Mouse (Mus musculus) thymus, postnatal 10 days (tissue): Measurements from ENCODE around the gene Arid4a.

ENCODE experiments used
- DNase-seq, 2 experiments: peaks; one replicate each; pipeline ENCODE4 v3.0.0; 2021; ENCODE audit warnings: low spot score in 2 of 2

Arid4a gene

DNA sequence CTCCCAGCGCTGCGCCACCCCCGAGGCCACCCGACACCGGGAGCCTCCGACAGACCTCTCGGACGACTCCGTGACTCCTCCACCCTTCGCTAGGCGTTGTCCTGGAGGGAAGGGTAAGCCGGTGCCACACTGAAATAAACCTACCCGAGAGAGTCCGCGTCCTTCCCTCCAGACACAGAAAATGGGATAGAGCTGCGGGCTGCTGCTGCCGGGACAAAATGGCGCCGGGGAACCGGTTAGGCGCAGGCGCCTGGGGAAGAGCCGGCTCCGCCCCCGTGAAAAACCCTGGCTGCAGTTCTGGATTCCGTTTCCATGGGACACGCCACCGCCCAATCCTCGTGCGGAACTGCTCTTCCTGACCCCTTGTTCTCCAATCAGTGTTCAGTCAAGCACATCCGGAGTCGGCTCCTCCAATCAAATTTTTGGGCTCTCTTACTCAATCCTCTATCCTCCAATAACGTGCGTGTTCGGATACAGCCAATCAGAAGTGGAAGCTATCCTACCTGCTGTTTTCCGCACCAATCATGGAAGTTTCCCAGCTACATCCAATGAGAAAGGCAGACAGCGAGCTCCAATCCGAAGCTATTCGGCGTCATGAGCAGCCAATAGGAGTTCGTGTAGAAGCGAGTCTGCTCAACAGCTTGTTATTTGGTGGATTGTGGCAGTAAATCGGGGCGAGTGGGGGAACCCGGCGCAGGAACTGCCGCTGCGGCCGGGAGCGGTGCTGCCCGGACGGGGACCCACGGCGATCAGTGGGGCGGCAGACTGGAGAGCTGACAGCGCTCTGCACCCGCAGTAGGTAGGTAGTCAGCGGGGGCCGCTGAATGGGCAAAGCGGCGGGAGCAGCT, at the start of gene Arid4a:
Gene Arid4a (plus strand): TSS at position 628 of the 848 bp plus-strand sequence.
- DNase-seq, result peak; percentile 93 to 97

DNA sequence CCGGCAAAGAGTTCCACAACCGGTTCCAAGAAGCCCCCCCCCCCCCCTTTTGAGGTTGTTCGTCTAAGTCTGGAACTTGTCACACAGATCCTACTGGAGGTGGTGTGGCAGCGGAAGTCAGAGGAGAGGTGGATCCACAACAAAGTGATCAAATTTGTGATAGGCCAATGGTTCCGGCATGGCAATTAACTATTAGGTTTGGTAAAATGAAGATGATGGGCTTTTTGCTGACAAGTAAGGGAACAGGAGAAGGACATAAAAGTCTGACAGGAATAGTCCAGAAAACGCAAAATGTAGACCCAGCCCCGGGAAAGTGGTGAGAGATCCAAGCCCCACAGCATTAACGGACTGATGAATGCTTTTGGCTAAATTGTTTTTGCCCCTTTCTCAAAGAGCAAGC, 48.2 kb upstream of the Arid4a start:
- DNase-seq, result no peak

DNA sequence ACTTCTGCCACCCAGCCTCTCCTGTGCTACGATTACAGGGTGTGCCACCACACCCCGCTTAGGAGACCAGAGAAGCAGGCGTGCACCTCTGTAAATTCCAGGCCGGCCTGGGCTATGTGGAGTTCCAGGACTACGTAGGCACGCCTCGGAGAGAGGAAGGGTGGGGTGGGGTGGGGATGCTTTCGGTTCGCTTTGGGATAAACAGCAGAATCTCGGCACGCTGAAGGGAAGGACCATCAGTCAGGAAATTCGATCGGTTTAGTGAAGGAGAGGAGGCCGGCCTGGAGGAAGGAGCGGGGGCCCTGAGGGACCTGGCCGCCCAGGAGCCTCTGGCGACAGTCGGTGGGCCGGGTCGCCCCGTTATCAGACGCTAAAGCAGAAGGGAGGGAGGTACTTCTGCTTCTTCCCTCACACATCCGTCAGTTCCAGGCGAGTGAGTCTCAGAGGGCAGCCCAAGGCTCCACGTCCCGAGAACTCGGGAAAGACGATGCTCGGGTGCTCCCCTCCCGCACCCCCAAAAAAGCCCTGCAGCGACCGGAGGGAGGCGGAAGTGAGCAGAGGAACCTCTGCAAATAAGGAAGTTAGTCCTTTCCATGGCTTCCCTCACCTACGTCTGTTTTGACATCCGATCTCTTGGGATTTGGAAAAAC, 47.5 kb upstream of the Arid4a start:
- DNase-seq, result peak; percentile 84 to 85

GRCm38 (mm10) chr12:70968791-70969307, 46.9 kb upstream of the Arid4a start:
- peak; percentile 81 to 92 for DNase-seq

DNA sequence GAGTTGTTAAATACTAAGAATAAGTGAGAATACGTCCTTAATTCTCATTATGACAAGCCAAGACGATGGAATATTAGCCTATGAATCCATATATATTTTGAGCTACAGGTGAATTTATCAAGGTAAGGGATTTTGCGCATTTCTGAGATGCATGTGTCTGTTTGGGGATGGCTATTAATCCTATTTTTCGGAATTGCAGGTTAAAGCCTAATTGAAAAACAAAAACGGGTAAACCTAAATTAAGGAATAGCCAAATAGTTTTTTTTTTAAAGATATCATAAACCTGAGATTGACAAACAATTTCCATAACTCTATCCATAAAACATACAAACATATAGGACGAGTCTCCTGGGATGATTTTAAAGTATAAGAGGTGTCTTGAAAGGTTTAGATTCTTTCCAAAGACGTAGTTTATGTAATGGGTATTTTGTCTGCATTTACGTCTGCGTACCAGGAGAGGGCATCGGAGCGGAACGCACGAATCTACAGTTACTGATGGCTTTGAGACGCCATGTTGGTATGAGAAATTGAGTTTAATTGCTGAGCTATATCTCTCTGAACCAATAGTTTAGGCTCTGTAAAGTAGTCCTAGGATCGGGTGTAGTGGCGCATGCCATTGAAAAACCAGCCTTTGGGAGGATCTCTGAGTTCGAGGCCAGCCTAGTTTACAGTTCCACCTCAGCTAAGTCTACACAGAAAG, 46.2 kb upstream of the Arid4a start:
- DNase-seq, result peak; percentile 26 to 61

GRCm38 (mm10) chr12:70973831-70974230, 42.0 kb upstream of the Arid4a start:
- DNase-seq, result peak in 1 of 2 experiments; percentile 4

DNA sequence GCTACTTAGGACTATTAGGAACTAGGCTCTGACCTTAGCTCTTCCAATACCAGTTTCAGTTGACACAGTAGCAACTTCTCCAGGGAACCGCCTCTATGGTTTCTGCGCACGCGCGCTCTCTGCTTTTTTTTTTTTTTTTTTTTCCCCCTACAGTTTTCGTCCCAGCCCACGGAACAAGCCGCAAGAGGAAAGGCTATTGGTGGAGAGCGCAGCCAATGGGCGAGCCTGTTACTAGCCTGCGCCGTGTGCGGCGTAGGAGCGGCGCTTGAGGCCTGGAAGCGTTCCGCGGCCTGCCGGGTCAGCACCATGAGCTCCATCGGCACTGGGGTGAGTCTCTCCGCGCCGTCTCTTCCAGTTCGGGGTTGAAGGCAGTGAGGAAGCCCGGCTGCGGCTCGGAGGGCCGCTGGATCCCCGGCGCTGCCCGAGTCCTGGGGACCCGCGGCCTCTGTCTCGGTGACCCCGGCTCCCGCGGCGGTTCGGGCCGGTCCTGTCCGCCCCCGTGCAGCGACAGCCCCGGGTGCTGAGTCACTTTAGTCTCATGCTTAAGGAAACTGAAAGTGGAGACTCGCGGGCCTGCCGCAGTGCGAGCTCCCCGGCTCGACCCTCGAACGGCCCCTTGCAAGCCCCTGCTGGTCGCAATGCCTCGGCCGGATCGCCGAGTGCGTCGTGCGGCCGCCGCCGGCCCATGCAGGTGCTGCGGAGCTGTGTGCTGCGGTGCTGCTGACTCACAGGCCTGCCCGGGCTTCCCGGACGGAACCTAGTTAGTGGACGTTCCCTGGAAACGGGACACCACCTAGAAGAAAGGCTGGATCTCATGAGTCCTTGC, 41.1 kb upstream of the Arid4a start, which contains the start of gene Psma3:
Gene Psma3 (plus strand): TSS at position 181 of the 826 bp plus-strand sequence.
- peak; percentile 81 to 85 for DNase-seq

GRCm38 (mm10) chr12:70975406-70975805, 40.4 kb upstream of the Arid4a start:
- no peak for DNase-seq

DNA sequence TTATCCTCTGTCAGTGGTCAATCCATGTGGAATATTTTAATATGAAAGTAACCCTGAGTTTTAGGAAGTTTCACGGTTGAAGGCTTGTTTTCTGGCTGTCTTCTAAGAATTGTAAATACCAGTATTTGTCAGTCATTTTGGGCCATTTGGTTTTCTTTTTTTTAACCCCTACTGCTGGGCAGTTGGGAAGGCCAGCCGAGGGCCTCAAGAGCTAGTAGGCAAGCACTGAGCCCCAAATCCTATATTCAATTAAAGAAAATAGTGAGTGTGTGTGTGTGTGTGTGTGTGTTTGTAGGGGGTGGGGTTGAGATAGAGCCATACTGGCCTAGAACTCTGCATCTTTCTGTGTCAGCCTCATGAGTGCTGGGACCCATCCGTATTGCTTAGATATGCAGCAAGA, 39.9 kb upstream of the Arid4a start:
- no peak for DNase-seq

GRCm38 (mm10) chr12:70978345-70978744, 37.4 kb upstream of the Arid4a start:
- DNase-seq, result no peak

DNA sequence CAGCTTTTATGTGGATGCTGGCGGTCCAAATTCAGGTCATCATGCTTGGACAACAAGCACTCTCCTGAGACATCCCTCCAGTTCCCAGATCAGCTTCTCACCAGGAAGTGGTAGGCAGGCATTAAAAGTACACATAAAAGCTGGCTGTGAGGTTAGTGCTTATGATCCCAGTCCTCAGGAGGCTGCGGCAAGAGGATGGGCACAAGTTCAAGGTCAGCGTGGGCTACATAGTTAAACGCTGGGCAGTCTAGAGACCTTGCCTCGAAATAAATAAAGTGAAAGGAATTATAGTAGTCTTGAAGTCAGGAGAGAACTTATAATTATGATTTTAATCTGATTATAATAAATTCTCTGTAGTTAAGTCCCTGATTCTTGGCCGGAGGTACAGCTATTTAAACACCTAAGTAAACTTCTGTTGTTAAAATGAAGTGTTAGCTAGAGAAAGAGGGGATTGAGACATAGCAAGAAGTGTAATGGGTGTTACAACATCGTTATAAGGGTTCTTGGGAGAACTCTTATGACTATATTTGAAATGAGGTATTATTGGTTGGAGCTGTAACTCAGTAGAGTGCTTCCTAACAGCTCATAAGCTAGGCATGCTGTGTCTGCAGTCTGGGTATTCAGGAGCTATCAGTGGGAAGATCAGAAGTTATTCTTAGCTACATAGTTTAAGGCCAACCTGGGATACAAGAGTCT, 30.8 kb upstream of the Arid4a start:
- DNase-seq, result no peak

GRCm38 (mm10) chr12:70997225-70997624, 18.6 kb upstream of the Arid4a start:
- DNase-seq, result no peak

DNA sequence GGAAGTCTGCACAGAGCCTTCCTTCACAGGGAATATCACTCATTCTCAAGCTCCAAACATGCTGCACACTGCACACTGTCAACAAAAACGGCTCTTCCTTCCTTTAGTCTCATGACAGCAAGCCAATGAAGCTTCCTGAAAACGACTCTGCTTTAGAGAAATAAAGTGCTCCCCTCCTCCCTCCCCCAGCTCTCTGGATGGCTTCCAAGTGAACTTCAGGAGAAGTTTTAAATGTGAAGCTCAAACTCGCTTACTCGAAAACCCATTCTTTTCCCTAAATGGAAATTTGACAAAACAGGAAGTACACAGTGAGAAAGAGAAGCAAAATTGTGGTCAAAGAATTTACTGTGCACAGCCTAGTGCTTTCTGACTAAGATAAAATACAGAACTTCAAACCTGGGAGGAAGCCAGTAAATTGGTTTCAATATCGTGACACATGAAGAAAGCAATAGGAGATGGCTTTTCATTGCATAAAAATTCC, 16.3 kb upstream of the Arid4a start:
- no peak for DNase-seq

DNA sequence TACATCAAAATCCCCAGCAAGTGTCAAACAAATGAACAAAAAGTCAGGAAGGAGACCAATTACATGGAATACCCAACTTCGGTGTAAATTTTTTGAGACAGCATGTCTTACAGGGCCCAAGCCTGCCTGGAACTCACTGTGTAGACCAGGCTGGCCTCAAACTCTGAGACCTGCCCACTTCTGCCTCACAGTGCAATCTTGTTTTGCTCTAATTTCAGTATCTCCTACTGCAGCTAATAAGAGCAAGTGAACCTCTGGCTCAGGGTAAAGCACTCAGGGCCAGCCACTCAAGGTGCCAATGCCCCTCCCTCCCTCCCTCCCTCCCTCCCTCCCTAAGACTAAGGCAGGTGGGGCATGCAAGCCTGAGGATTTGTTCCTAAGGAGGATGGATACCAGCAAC, 15.4 kb upstream of the Arid4a start:
- no peak for DNase-seq

GRCm38 (mm10) chr12:71001456-71001855, 14.3 kb upstream of the Arid4a start:
- DNase-seq, result no peak

DNA sequence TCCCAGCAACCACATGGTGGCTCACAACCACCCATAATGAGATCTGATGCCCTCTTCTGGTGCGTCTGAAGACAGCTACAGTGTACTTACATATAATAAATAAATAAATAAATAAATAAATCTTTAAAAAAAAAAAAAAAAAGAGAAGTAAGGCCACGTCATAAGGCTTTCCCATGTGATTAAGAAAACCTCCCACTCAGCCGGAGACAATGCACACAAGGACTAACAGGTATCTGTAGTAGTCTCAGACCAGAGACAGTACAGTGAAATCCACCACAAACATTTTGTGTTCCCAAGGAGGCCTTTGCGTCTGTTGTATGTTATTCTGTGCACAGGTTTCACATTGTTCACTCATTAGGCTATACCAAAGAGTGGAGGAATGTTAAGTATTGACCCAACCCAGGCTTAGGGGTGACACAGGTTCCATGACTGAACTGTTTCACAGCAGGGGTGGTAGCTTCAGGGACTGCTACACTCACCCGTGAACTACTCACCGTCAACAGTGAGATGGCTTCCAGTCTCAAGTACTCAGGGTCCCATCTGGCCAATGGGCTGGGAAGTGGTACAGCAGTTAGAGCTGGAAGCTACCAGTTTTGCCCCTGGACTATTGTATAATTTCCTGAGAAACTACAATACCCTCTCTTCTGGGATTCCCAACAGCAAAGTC, 11.9 kb upstream of the Arid4a start:
- DNase-seq, result no peak

DNA sequence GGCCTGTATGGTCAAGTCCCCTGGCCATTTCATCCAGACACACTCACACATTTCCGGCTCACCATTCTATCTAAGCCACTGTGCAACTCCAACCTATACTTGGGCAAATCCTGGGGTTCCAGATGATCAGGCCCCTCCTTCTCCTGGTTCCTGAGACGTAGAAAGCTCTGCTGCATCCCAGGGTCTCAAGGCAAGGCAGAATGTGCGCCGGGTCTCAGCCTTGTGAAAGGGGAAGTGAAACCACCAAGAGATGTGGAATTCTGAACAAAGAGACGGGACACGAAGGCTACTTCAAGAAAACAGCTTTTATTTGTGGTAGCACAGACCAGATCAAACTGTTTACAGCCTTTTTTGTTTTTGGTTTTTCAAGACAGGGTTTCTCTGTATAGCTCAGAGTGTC, 9.6 kb upstream of the Arid4a start:
- no peak for DNase-seq

- DNase-seq, result no peak
Observed at GRCm38 (mm10) chr12:71006901-71007300, 8.9 kb upstream of the Arid4a start.

GRCm38 (mm10) chr12:71009769-71010168, 6.0 kb upstream of the Arid4a start:
- no peak for DNase-seq

GRCm38 (mm10) chr12:71014845-71015362, 886 bp upstream of the Arid4a start:
- peak in 1 of 2 experiments; percentile 74 for DNase-seq
